Mouse (Mus musculus) cerebellum, adult (tissue): Measurements from ENCODE around the gene Ankrd31.
"Not testable (repeated sequence)": the region's sequence is repeated elsewhere in the genome, so short reads cannot be mapped to it uniquely, and the experiment has no call there.

Experiments used
- ATAC-seq: cut with Nextera tagmentation; 2 replicates; pipeline ENCODE4 v1.9.2; 2017; ENCODE audit warnings: mild to moderate bottlenecking, moderate library complexity, mixed read lengths; ENCODE audit not compliant: insufficient number of reproducible peaks, low FRiP score, low TSS enrichment

Ankrd31 gene

GRCm38 (mm10) chr13:96936173-96936777, 188.2 kb downstream of the Ankrd31 start:
- ATAC-seq: no peak

- no peak for ATAC-seq
Observed at GRCm38 (mm10) chr13:96937059-96937558, 189.0 kb downstream of the Ankrd31 start.

GRCm38 (mm10) chr13:96939680-96940079, 191.6 kb downstream of the Ankrd31 start:
- ATAC-seq: no peak

- ATAC-seq: not testable (repeated sequence)
Observed at GRCm38 (mm10) chr13:96941481-96941880, 193.4 kb downstream of the Ankrd31 start.

- no peak for ATAC-seq
Observed at GRCm38 (mm10) chr13:96943571-96943970, 195.5 kb downstream of the Ankrd31 start.

GRCm38 (mm10) chr13:96945748-96946147, 197.7 kb downstream of the Ankrd31 start:
- ATAC-seq: no peak

GRCm38 (mm10) chr13:96947722-96948121, 199.7 kb downstream of the Ankrd31 start:
- no peak for ATAC-seq

GRCm38 (mm10) chr13:96951880-96952279, 203.8 kb downstream of the Ankrd31 start:
- ATAC-seq: no peak

GRCm38 (mm10) chr13:96956466-96956865, 208.4 kb downstream of the Ankrd31 start:
- ATAC-seq: no peak
